Mouse (Mus musculus) heart, embryonic 15.5 days (tissue): Measurements from ENCODE around the gene Crabp1. TPM values are rescaled to one million over a fixed set of nuclear protein-coding genes. Genes with fewer than 3 reads are reported as not detected.
A peak's percentile ranks its signal among the peaks of the same experiment; 100 is the strongest.

Experiments
- ATAC-seq: fragments of 200-750 bp; cut with Nextera tagmentation; replicated peaks from 2 replicates; pipeline ENCODE4 v1.8.0; 2017; ENCODE audit warnings: low read depth, moderate TSS enrichment; ENCODE audit not compliant: insufficient number of reproducible peaks, insufficient read depth, low FRiP score
- H3K27ac ChIP-seq: fragments of 300-500 bp; sonication (generic); 2 replicates; pipeline ENCODE4 v1.5.1; 2015; ENCODE audit warnings: mild to moderate bottlenecking, inconsistent platforms
- H3K27me3 ChIP-seq: fragments of 300-500 bp; sonication (generic); 2 replicates; pipeline ENCODE4 v1.6.1; 2015; ENCODE audit warnings: inconsistent platforms
- H3K36me3 ChIP-seq: fragments of 300-500 bp; sonication (generic); 2 replicates; pipeline ENCODE4 v1.6.1; 2015; ENCODE audit warnings: mild to moderate bottlenecking, inconsistent platforms
- H3K4me1 ChIP-seq: fragments of 300-500 bp; sonication (generic); replicated peaks from 2 replicates; pipeline ENCODE4 v1.6.1; 2015; ENCODE audit warnings: inconsistent platforms
- H3K4me2 ChIP-seq: fragments of 300-500 bp; sonication (generic); 2 replicates; pipeline ENCODE4 v1.6.1; 2015; ENCODE audit warnings: inconsistent platforms, mild to moderate bottlenecking, moderate library complexity
- H3K4me3 ChIP-seq: fragments of 300-500 bp; sonication (generic); 2 replicates; pipeline ENCODE4 v1.5.1; 2015; ENCODE audit warnings: mild to moderate bottlenecking, inconsistent platforms
- H3K9ac ChIP-seq: fragments of 300-500 bp; sonication (generic); 2 replicates; pipeline ENCODE4 v1.6.1; 2015; ENCODE audit warnings: mild to moderate bottlenecking, inconsistent platforms
- H3K9me3 ChIP-seq: fragments of 300-500 bp; sonication (generic); replicated peaks from 2 replicates; pipeline ENCODE4 v1.6.1; 2016; ENCODE audit warnings: inconsistent platforms
- WGBS: fragments of 180-500 bp; shearing (Covaris S2); methylation state at CpG from one replicate; pipeline ENCODE4 v1.1.7; 2015; ENCODE audit warnings: mixed read lengths; 5-methylcytosine and 5-hydroxymethylcytosine counted together
- polyA plus RNA-seq: library from polyadenylated mRNA; unstranded; fragments of >200 nt; fragmentation: Nextera tagmentation; extraction: Ambion mirVana; gene quantifications from 2 replicates; pipeline ENCODE4 v1.2.1, GENCODE M21; 2015

Crabp1 gene
- 9.1 and 23.6 TPM in 2 replicates for polyA plus RNA-seq

DNA sequence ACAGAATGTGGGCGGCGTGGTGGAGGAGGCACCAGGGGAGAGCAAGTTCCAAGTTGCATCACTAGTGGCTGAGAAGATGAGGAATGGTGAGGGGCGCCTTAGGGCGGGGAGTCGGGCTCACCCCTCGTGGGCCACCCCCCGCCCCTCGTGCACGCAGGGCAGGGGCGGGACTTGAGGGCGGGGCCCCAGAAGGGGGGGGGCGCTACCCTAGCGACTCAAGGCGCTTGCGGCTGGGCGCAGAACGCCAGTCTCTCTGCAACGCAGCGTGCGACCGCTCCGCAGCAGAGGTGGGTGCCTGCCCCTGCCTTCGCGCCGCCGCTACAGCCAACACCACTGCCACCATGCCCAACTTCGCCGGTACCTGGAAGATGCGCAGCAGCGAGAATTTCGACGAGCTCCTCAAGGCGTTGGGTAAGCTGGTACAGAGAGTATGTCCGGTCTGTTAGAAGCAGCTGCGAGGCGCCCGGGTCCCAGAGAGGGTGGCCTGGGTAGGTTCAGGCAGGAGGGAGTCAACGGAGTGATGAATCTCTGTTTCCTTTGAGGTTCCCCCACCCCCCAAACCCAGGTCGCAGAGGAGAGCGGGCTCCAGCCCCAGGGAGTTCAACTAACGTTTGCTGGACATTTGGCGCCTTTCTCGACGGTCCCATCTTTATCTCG, at the start of gene Crabp1:
Gene Crabp1 (plus strand): TSS at position 188 of the 657 bp plus-strand sequence.
- H3K4me2 ChIP-seq: peak within 1 kb of the TSS; percentile 73
- H3K9ac ChIP-seq: 0 out of 2 replicates have a peak within 1 kb of the TSS, but pooled peaks have one; percentile 8
- H3K36me3 ChIP-seq: no peaks in the 10 kb centered on the region
- peak within 1 kb of the TSS; percentile 44 for H3K4me3 ChIP-seq
- H3K4me1 ChIP-seq: peaks cover 20% of the 10 kb centered on the region
- 1% methylated on average over 41 of the region's 45 CpGs for WGBS
- no peak within 1 kb of the TSS for H3K27ac ChIP-seq
- no peaks in the 10 kb centered on the region for H3K9me3 ChIP-seq
- 0 out of 2 replicates have a peak, but pooled peaks have one; percentile 47 for ATAC-seq
- H3K27me3 ChIP-seq: peaks cover 84% of the 10 kb centered on the region

DNA sequence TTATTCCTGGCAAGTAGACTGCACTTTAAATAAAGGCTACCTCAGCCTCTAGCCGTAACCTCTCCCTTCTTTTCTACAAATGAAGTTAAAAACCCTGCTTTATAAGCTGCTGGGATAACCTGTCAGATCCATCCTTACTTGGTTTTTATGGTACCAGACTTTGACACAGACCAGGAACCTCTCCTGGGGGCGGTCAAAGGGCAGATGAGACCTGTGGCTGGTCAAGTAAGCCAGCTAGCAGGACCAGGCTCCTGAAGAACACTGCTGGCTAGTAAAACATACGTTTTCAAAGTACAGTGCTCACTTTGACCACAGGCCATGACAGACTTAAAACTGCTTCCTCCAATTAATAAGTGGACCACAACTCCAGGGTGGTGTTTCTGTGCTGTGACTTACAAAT, 48.8 kb upstream of the Crabp1 start:
- Histone ChIP-seq H3K4me2 (no peak overlapping the region), H3K4me1 (no peaks in the 10 kb centered on the region), H3K4me3 (no peak overlapping the region), H3K27me3 (no peaks in the 10 kb centered on the region), H3K9me3 (no peaks in the 10 kb centered on the region), H3K36me3 (peaks cover 80% of the 10 kb centered on the region), H3K27ac (no peak overlapping the region), H3K9ac (no peak overlapping the region)
- ATAC-seq: no peak
- 89% methylated on average over 3 of the region's 3 CpGs for WGBS

DNA sequence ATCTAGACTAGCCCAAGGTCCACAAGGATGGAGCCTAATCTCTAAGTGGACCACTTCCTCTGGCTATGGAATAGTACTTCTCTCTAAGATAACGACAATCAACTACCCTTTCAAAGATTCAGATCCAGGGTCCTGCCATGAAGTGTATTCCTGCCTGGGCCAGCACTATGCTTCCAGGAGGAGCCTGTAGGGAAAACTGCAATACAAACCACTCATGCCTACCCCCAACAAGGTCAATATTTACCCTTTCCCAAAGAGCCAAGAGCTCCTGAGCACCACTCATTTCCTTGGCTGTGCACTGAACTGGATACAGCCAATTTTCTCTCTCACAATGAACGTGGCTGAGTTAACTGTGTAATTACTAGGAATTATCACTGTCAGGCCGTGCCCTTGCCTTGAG, 47.0 kb upstream of the Crabp1 start:
- H3K9ac ChIP-seq: no peak overlapping the region
- peaks cover 77% of the 10 kb centered on the region for H3K36me3 ChIP-seq
- ATAC-seq: no peak
- no peak overlapping the region for H3K27ac ChIP-seq
- no peak overlapping the region for H3K4me3 ChIP-seq
- H3K4me2 ChIP-seq: no peak overlapping the region
- H3K4me1 ChIP-seq: no peaks in the 10 kb centered on the region
- 84% methylated on average over 3 of the region's 3 CpGs for WGBS
- H3K9me3 ChIP-seq: no peaks in the 10 kb centered on the region
- H3K27me3 ChIP-seq: no peaks in the 10 kb centered on the region

DNA sequence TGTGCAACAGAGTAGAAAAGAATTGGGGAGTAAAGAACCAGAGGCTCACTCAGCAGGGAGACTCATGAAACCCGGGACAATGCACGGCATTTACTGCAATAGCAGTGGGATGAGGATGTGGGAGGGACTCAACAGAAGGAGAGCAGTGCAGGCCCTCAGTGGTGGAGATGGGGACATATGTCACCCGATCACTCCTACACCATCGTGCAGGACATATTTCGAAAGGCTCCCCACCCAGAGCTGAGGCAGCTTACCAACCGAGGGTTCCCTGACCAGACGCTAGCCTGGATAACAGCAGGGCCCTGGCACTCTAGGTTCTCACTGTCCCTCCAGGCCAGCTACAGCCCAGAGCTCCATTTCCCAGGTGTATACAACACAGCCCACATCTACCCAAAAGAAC, 42.4 kb upstream of the Crabp1 start:
- Histone ChIP-seq H3K9me3 (no peaks in the 10 kb centered on the region), H3K27me3 (no peaks in the 10 kb centered on the region), H3K4me3 (no peak overlapping the region), H3K27ac (no peak overlapping the region), H3K4me2 (no peak overlapping the region), H3K4me1 (no peaks in the 10 kb centered on the region), H3K36me3 (peaks cover 90% of the 10 kb centered on the region), H3K9ac (no peak overlapping the region)
- no peak for ATAC-seq
- 87% methylated on average over 7 of the region's 7 CpGs for WGBS

DNA sequence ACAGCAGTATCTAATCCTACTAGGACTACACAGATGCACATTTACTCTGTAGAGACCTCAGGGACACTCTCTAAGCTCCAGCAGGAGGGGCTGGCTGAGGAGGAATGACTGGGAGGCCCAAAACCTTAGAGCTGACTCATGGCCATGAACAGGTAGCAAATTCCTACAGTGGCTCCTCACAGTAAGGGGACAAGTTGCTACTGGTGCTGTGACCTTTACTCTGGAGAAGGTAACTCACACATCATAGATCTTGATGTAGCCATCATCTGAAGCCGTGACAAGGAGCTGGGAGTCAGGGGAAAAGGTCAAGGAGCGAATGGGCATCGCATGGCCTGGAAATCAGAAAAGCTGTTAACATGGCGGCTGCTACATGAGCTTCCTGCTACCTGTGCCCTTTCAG, 42.0 kb upstream of the Crabp1 start:
- Histone ChIP-seq H3K9me3 (no peaks in the 10 kb centered on the region), H3K4me1 (no peaks in the 10 kb centered on the region), H3K9ac (no peak overlapping the region), H3K27ac (no peak overlapping the region), H3K4me3 (no peak overlapping the region), H3K27me3 (no peaks in the 10 kb centered on the region), H3K36me3 (peaks cover 92% of the 10 kb centered on the region), H3K4me2 (no peak overlapping the region)
- WGBS: 91% methylated on average over 4 of the region's 4 CpGs
- no peak for ATAC-seq

DNA sequence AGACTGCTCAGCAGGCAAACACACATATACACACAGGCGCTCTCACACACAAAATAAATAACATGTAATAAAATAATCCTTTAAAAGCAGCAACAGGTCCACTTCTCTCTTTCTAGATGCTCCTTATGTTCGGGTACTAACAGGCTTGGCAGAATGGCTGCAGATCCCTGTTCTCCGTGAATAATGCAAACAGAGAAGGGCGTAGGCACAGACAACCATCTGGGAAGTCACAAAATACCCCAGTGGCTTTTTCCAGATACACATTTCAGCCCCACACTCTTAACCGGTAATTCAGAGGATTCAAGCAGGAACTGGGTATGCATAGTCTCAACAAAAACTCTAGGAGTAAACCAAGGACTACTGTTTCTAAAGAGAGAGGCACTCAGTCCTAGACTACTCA, 38.2 kb upstream of the Crabp1 start:
- Histone ChIP-seq H3K4me2 (no peak overlapping the region), H3K36me3 (peaks cover 83% of the 10 kb centered on the region), H3K27me3 (no peaks in the 10 kb centered on the region), H3K9ac (no peak overlapping the region), H3K4me3 (no peak overlapping the region), H3K9me3 (no peaks in the 10 kb centered on the region), H3K4me1 (no peaks in the 10 kb centered on the region), H3K27ac (no peak overlapping the region)
- WGBS: 77% methylated on average over 5 of the region's 5 CpGs
- ATAC-seq: no peak

DNA sequence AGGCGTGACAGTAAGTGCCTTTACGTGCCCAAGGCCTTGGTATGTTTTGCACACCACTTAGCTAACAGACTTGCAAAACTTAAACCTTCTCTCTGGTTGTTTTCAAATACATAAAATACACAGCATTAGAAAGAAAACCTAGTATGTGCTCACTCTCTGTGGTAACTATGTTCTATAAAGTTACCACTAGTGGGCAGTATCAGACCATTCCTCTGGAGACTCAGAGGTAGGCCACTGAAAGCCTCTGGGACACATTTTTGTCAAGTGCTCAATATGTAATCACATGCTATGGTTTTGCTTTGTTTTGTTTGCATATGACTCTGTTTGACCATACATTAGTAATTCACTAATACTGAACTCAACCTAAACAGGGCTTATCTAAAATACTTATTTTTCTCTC, 32.4 kb upstream of the Crabp1 start:
- no peak overlapping the region for H3K4me3 ChIP-seq

DNA sequence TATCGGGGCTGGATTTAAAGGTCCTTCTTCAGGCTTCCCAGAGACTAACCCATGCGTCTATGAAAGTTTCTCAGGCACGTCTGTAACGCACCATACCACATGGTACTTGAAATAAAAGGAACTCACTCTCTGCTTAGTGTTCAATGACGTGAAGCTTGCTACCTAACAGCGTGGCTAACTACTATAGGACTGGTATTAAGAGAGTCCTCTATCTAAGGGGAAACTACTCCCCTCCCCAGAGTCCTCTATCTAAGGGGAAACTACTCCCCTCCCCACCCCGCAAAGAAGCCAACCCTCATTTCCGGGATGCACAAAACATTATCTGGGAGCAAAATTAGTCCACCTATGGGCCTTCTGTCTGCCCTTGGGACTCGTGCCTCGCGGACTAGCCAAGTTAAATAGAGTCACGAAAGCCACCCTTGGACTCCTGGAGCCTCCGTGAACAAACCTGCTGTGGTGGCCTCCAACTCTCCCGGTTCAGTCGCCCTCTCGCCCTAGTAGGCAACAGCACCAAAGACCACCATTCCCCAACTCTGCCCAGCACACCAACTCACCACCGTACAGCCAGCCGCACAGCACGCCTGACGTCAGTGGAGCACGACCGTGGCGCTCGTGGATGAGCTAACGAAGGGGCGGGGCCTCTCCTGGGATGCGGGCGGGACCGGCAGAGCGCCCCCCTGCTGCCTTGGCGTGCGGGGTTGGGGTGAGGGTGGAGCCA, 30.5 kb upstream of the Crabp1 start, which contains the start of gene Wdr61:
Gene Wdr61 (minus strand): TSS at position 599 of the 718 bp plus-strand sequence.
- peak within 1 kb of the TSS; percentile 71 for H3K27ac ChIP-seq
- H3K27me3 ChIP-seq: 0 out of 2 replicates have a peak, but pooled peaks cover 7% of the 10 kb centered on the region
- peaks cover 19% of the 10 kb centered on the region for H3K4me1 ChIP-seq
- peak within 1 kb of the TSS; percentile 81 for H3K9ac ChIP-seq
- peaks cover 7% of the 10 kb centered on the region; the same call in 1 of the 2 replicates for H3K36me3 ChIP-seq
- ATAC-seq: peak; percentile 98
- WGBS: 1% methylated on average over 32 of the region's 32 CpGs
- H3K9me3 ChIP-seq: no peaks in the 10 kb centered on the region
- peak within 1 kb of the TSS; percentile 64 for H3K4me2 ChIP-seq
- peak within 1 kb of the TSS; percentile 83 for H3K4me3 ChIP-seq

More for the DNA sequence above, 32.4 kb upstream of the Crabp1 start:
- H3K36me3 ChIP-seq: peaks cover 25% of the 10 kb centered on the region
- no peaks in the 10 kb centered on the region for H3K9me3 ChIP-seq
- ATAC-seq: no peak
- H3K9ac ChIP-seq: no peak overlapping the region
- 85% methylated on average over 2 of the region's 2 CpGs for WGBS
- H3K4me1 ChIP-seq: peaks cover 19% of the 10 kb centered on the region
- no peaks in the 10 kb centered on the region for H3K27me3 ChIP-seq
- no peak overlapping the region for H3K4me2 ChIP-seq
- no peak overlapping the region for H3K27ac ChIP-seq

DNA sequence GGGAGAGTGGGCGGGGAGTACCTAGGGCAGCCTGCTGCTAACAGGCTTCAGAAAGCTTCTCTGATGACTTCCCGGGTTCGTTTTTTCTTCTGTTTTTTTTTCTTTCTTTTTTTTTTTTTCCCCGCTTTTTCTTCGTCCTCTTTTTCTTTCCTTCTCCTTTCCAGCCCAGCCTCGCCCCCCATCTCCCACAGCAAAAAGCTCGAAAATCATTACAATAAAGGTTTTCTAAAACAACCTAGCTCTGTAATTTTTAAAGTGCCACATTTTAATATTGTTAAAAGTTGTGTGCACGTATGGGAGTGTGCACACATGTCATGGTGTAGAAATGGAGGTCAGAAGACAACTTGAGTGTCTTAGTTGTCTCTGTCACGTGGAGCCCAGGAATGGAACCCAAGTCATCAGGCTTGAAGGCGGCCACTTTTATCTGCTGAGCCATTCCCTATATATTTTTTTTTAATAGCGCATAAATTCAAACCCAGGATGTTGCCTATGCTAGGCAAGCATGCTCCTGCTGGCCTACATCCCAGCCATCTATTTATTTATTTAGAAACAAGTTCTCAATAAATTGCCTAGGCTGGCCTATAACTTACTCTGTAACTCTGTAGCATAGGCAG, 29.8 kb upstream of the Crabp1 start:
- no peak overlapping the region for H3K27ac ChIP-seq

DNA sequence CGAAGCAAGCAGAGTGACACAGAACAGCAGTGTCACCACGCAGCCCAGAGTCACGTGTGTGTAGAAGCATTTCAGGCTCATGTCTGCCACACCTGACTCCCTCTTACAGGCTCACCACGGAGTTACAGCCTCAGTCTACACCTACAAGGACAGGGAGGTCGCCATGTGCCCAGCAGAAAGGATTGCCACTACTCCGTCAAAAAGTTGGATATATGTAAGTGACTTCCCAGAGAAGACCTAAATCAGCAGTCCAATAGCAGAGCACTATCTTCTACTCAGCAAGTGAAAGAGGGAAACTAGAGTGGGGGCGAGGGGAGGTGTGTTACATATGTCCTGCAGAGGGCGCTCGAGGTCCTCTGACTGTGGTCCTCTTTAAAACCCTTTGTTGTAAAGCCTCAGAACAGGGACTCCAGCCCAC, 28.3 kb upstream of the Crabp1 start:
- 8% methylated on average over 9 of the region's 9 CpGs for WGBS
- no peak for ATAC-seq
- no peaks in the 10 kb centered on the region for H3K36me3 ChIP-seq
- 0 out of 2 replicates have a peak, but pooled peaks cover 7% of the 10 kb centered on the region for H3K27me3 ChIP-seq
- no peaks in the 10 kb centered on the region for H3K9me3 ChIP-seq
- no peak overlapping the region for H3K9ac ChIP-seq
- peaks cover 19% of the 10 kb centered on the region for H3K4me1 ChIP-seq
- H3K4me2 ChIP-seq: peak overlapping the region; percentile 48
- 0 out of 2 replicates have a peak overlapping the region, but pooled peaks have one; percentile 9 for H3K27ac ChIP-seq
- H3K4me3 ChIP-seq: 0 out of 2 replicates have a peak overlapping the region, but pooled peaks have one; percentile 11

More for the DNA sequence above, 29.8 kb upstream of the Crabp1 start:
- H3K9ac ChIP-seq: peak overlapping the region; percentile 37
- peak overlapping the region; percentile 83 for H3K4me3 ChIP-seq
- peaks cover under 1% of the 10 kb centered on the region; the same call in 1 of the 2 replicates for H3K36me3 ChIP-seq
- H3K9me3 ChIP-seq: no peaks in the 10 kb centered on the region
- peaks cover 19% of the 10 kb centered on the region for H3K4me1 ChIP-seq
- 0 out of 2 replicates have a peak, but pooled peaks cover 7% of the 10 kb centered on the region for H3K27me3 ChIP-seq
- ATAC-seq: no peak
- WGBS: 20% methylated on average over 11 of the region's 11 CpGs
- H3K4me2 ChIP-seq: peak overlapping the region; percentile 64

DNA sequence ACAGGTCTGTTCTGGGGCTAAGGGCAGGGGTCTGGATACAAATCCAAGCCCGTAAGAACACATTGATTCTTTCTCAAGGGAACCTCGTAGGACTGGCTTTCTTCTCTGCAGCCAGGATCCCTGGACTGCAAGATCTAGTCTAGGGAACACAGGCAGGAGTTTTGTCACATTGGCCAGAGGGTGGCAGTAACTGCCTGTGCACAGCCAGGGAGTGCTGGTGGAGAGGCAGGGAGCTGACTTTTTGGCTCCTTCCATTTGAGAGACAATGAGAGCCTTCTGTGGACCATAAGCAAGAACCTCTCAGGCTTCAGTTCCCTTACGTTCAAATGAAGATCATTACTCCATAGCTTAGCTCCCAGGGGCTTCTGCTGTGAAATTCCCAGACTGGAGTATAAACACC, 26.2 kb upstream of the Crabp1 start:
- no peaks in the 10 kb centered on the region for H3K9me3 ChIP-seq
- H3K4me1 ChIP-seq: peaks cover 11% of the 10 kb centered on the region
- H3K9ac ChIP-seq: no peak overlapping the region
- H3K27ac ChIP-seq: no peak overlapping the region
- no peaks in the 10 kb centered on the region for H3K36me3 ChIP-seq
- 25% methylated on average over 3 of the region's 3 CpGs for WGBS
- H3K27me3 ChIP-seq: 0 out of 2 replicates have a peak, but pooled peaks cover 7% of the 10 kb centered on the region
- ATAC-seq: no peak
- H3K4me3 ChIP-seq: no peak overlapping the region
- no peak overlapping the region for H3K4me2 ChIP-seq
